Comparison of ENCODE assay signal across 11 mouse cellular contexts in genomic region chr2:103901457-103901856, GRCm38 (mm10). TPM values are rescaled to one million over a fixed set of nuclear protein-coding genes. Genes with fewer than 3 reads are reported as not detected.
DNase-seq lines count a peak whose midpoint lies in the region; ATAC-seq and TF ChIP-seq lines count a peak whose summit lies in the region.
"Had no signal": no experiment of that assay in that cellular context is flagged by ENCODE, and none has a peak within 500 bp of the region (broad histone marks: within the 10 kb centered on the region; RNA-seq: fewer than 3 reads in every experiment).

No protein-coding gene starts in this region.

- no peak overlapping the region for H3K9ac ChIP-seq in heart, embryonic 12.5 days
- no peak overlapping the region for H3K9ac ChIP-seq in kidney, postnatal 0 days (ENCODE audit: low read depth, low read length)
- H3K9ac ChIP-seq: hindbrain, embryonic 15.5 days; limb, embryonic 13.5 days had no signal

- DNase-seq in heart, embryonic 10.5 days (ENCODE audit: low spot score), result no peak
- peak; percentile 36 for DNase-seq in brain, adult 2 months (ENCODE audit: low read depth, low spot score)
- DNase-seq in kidney, postnatal 0 days (ENCODE audit: low spot score), result peak; percentile 66
- DNase-seq in lung, postnatal 14 days, result peak; percentile 49
- DNase-seq in cerebellum, adult 8-10 months, result no peak
- no peak for DNase-seq in gastrocnemius, postnatal 4 days (ENCODE audit: low spot score in 2 of 2)
- DNase-seq: spleen, adult 18-20 months had no signal

- H3K36me3 ChIP-seq in heart, embryonic 10.5 days, result no peaks in the 10 kb centered on the region
- H3K36me3 ChIP-seq in heart, embryonic 12.5 days, result no peaks in the 10 kb centered on the region
- no peaks in the 10 kb centered on the region for H3K36me3 ChIP-seq in kidney, postnatal 0 days (ENCODE audit: insufficient read depth, low read length)
- H3K36me3 ChIP-seq: hindbrain, embryonic 15.5 days; limb, embryonic 13.5 days had no signal

- H3K27ac ChIP-seq in heart, embryonic 10.5 days, result peak overlapping the region; percentile 65
- H3K27ac ChIP-seq in heart, embryonic 12.5 days (ENCODE audit: poor library complexity, severe bottlenecking), result no peak overlapping the region; the same call in 1 of the 2 replicates
- no peak overlapping the region for H3K27ac ChIP-seq in kidney, postnatal 0 days
- H3K27ac ChIP-seq: hindbrain, embryonic 15.5 days; limb, embryonic 13.5 days had no signal

- H3K4me2 ChIP-seq in heart, embryonic 12.5 days, result no peak overlapping the region
- H3K4me2 ChIP-seq in kidney, postnatal 0 days (ENCODE audit: low read length), result no peak overlapping the region
- H3K4me2 ChIP-seq: hindbrain, embryonic 15.5 days; limb, embryonic 13.5 days had no signal

- 60% methylated on average over 1 of the region's 1 CpGs for WGBS in heart, embryonic 10.5 days
- WGBS in heart, embryonic 12.5 days, result 76% methylated on average over 1 of the region's 1 CpGs
- 81% methylated on average over 1 of the region's 1 CpGs for WGBS in kidney, postnatal 0 days

- ATAC-seq in heart, embryonic 12.5 days (ENCODE audit: insufficient number of reproducible peaks, low FRiP score), result no peak
- no peak; the same call in 1 of the 2 replicates for ATAC-seq in kidney, postnatal 0 days (replicated peaks; ENCODE audit: low FRiP score, low read depth)
- ATAC-seq in frontal cortex, adult (ENCODE audit: low TSS enrichment), result no peak

- TF ChIP-seq CTCF in kidney, postnatal 0 days (IDR thresholded peaks at IDR 0.05; ENCODE audit: low read depth), result no peak

- no peaks in the 10 kb centered on the region for H3K9me3 ChIP-seq in heart, embryonic 10.5 days
- no peaks in the 10 kb centered on the region for H3K9me3 ChIP-seq in heart, embryonic 12.5 days (replicated peaks)
- H3K9me3 ChIP-seq in kidney, postnatal 0 days (replicated peaks; ENCODE audit: low read length), result no peaks in the 10 kb centered on the region
- H3K9me3 ChIP-seq: hindbrain, embryonic 15.5 days; limb, embryonic 13.5 days had no signal

- H3K4me3 ChIP-seq in heart, embryonic 10.5 days, result no peak overlapping the region
- no peak overlapping the region for H3K4me3 ChIP-seq in heart, embryonic 12.5 days
- H3K4me3 ChIP-seq in kidney, postnatal 0 days (replicated peaks; ENCODE audit: low read depth, low read length), result no peak overlapping the region
- H3K4me3 ChIP-seq: hindbrain, embryonic 15.5 days; limb, embryonic 13.5 days had no signal

- peaks cover 56% of the 10 kb centered on the region for H3K4me1 ChIP-seq in heart, embryonic 10.5 days
- H3K4me1 ChIP-seq in heart, embryonic 12.5 days (replicated peaks), result peaks cover 42% of the 10 kb centered on the region
- H3K4me1 ChIP-seq in kidney, postnatal 0 days (replicated peaks; ENCODE audit: insufficient read depth, low read length), result peaks cover 7% of the 10 kb centered on the region; the same call in 1 of the 2 replicates

- peaks cover 13% of the 10 kb centered on the region for H3K27me3 ChIP-seq in heart, embryonic 10.5 days (ENCODE audit: insufficient read depth, poor library complexity, severe bottlenecking)
- peaks cover 33% of the 10 kb centered on the region; the same call in 1 of the 2 replicates for H3K27me3 ChIP-seq in heart, embryonic 12.5 days (replicated peaks)
- H3K27me3 ChIP-seq in kidney, postnatal 0 days (ENCODE audit: insufficient read depth, low read length), result no peaks in the 10 kb centered on the region
- H3K27me3 ChIP-seq: hindbrain, embryonic 15.5 days; limb, embryonic 13.5 days had no signal

RNA-seq across cellular contexts. Expression of gene Lmo2, which starts 56.3 kb away (rescaled TPM):
- polyA plus RNA-seq in heart, embryonic 10.5 days (2016; fragmentation: Nextera tagmentation; extraction: Ambion mirVana), result 21.7 and 35.2 TPM in 2 replicates
- polyA plus RNA-seq in heart, embryonic 12.5 days (2016; fragmentation: Nextera tagmentation; extraction: Ambion mirVana), result 22.3 and 24.9 TPM in 2 replicates
- 34.1 and 43.7 TPM in 2 replicates for polyA plus RNA-seq in kidney, postnatal 0 days (2015; fragmentation: Nextera tagmentation; extraction: Ambion mirVana)
- 10 to 100 TPM; 21.2 to 23.2 TPM for total RNA-seq in gastrocnemius, postnatal 4 days (2021)

Comparison
In these comparisons a context has a peak if more than half of its experiments do, and no peak if none do; other contexts are left out.
1. DNase-seq: peak in brain, adult 2 months (single experiment), kidney, postnatal 0 days (single experiment) and lung, postnatal 14 days (single experiment); none in heart, embryonic 10.5 days (single experiment), cerebellum, adult 8-10 months (single experiment) and gastrocnemius, postnatal 4 days (0 of 2).